Mouse (Mus musculus): Measurements from ENCODE around the gene Apbb2. TPM values are rescaled to one million over a fixed set of nuclear protein-coding genes. Genes with fewer than 3 reads are reported as not detected.

Apbb2 gene
- polyA plus RNA-seq, 1 experiment, result 0.34 TPM

GRCm38 (mm10) chr5:66529631-66530030 is 89.0 kb downstream of the Apbb2 start:
- Histone ChIP-seq H3K27me3 (replicated peaks) (peaks cover 48% of the 10 kb centered on the region), H3K4me3 (replicated peaks) (no peak overlapping the region), H3K36me3 (replicated peaks; ENCODE audit: low read length) (no peaks in the 10 kb centered on the region), H3K4me1 (no peaks in the 10 kb centered on the region), H3K9me3 (no peaks in the 10 kb centered on the region)
- TF ChIP-seq FLI1 (IDR thresholded peaks at IDR 0.05; ENCODE audit: low read length) (no peak), GATA1 (IDR thresholded peaks at IDR 0.05; ENCODE audit: borderline replicate concordance, low read length) (no peak)

- H3K9me3 ChIP-seq, result no peaks in the 10 kb centered on the region
- H3K36me3 ChIP-seq (replicated peaks; ENCODE audit: low read length), result no peaks in the 10 kb centered on the region
- no peak for TF ChIP-seq GATA1 (IDR thresholded peaks at IDR 0.05; ENCODE audit: borderline replicate concordance, low read length)
- TF ChIP-seq FLI1 (IDR thresholded peaks at IDR 0.05; ENCODE audit: low read length), result no peak
- peaks cover 51% of the 10 kb centered on the region for H3K27me3 ChIP-seq (replicated peaks)
- H3K4me3 ChIP-seq (replicated peaks), result no peak overlapping the region
- no peaks in the 10 kb centered on the region for H3K4me1 ChIP-seq
These were observed 90.0 kb downstream of the Apbb2 start for GRCm38 (mm10) chr5:66528567-66528966.

GRCm38 (mm10) chr5:66527090-66527489 is 91.5 kb downstream of the Apbb2 start:
- peaks cover 53% of the 10 kb centered on the region for H3K27me3 ChIP-seq (replicated peaks)
- no peaks in the 10 kb centered on the region for H3K36me3 ChIP-seq (replicated peaks; ENCODE audit: low read length)
- no peaks in the 10 kb centered on the region for H3K4me1 ChIP-seq
- TF ChIP-seq GATA1 (IDR thresholded peaks at IDR 0.05; ENCODE audit: borderline replicate concordance, low read length), result no peak
- no peak for TF ChIP-seq FLI1 (IDR thresholded peaks at IDR 0.05; ENCODE audit: low read length)
- H3K4me3 ChIP-seq (replicated peaks), result no peak overlapping the region
- no peaks in the 10 kb centered on the region for H3K9me3 ChIP-seq

- H3K4me1 ChIP-seq, result no peaks in the 10 kb centered on the region
- peaks cover 55% of the 10 kb centered on the region for H3K27me3 ChIP-seq (replicated peaks)
- H3K4me3 ChIP-seq (replicated peaks), result no peak overlapping the region
- TF ChIP-seq GATA1 (IDR thresholded peaks at IDR 0.05; ENCODE audit: borderline replicate concordance, low read length) (no peak), FLI1 (IDR thresholded peaks at IDR 0.05; ENCODE audit: low read length) (no peak)
- no peaks in the 10 kb centered on the region for H3K36me3 ChIP-seq (replicated peaks; ENCODE audit: low read length)
- H3K9me3 ChIP-seq, result no peaks in the 10 kb centered on the region
These were observed 93.6 kb downstream of the Apbb2 start for GRCm38 (mm10) chr5:66525002-66525401.

GRCm38 (mm10) chr5:66523681-66524503 is 94.7 kb downstream of the Apbb2 start:
- Histone ChIP-seq H3K9me3 (no peaks in the 10 kb centered on the region), H3K27me3 (replicated peaks) (peaks cover 55% of the 10 kb centered on the region), H3K4me1 (no peaks in the 10 kb centered on the region), H3K4me3 (replicated peaks) (no peak overlapping the region), H3K36me3 (replicated peaks; ENCODE audit: low read length) (no peaks in the 10 kb centered on the region)
- no peak for TF ChIP-seq FLI1 (IDR thresholded peaks at IDR 0.05; ENCODE audit: low read length)
- TF ChIP-seq GATA1 (IDR thresholded peaks at IDR 0.05; ENCODE audit: borderline replicate concordance, low read length), result no peak

- H3K4me1 ChIP-seq, result no peaks in the 10 kb centered on the region
- H3K27me3 ChIP-seq (replicated peaks), result peaks cover 54% of the 10 kb centered on the region
- TF ChIP-seq FLI1 (IDR thresholded peaks at IDR 0.05; ENCODE audit: low read length) (no peak), GATA1 (IDR thresholded peaks at IDR 0.05; ENCODE audit: borderline replicate concordance, low read length) (no peak)
- no peaks in the 10 kb centered on the region for H3K36me3 ChIP-seq (replicated peaks; ENCODE audit: low read length)
- no peaks in the 10 kb centered on the region for H3K9me3 ChIP-seq
- no peak overlapping the region for H3K4me3 ChIP-seq (replicated peaks)
These were observed 97.3 kb downstream of the Apbb2 start for GRCm38 (mm10) chr5:66521250-66521649.

- TF ChIP-seq FLI1 (IDR thresholded peaks at IDR 0.05; ENCODE audit: low read length) (no peak), GATA1 (IDR thresholded peaks at IDR 0.05; ENCODE audit: borderline replicate concordance, low read length) (no peak)
- Histone ChIP-seq H3K4me3 (replicated peaks) (no peak overlapping the region), H3K36me3 (replicated peaks; ENCODE audit: low read length) (no peaks in the 10 kb centered on the region)
These were observed 99.1 kb downstream of the Apbb2 start for GRCm38 (mm10) chr5:66519511-66519910.

GRCm38 (mm10) chr5:66518411-66519006 is 100.1 kb downstream of the Apbb2 start:
- H3K9me3 ChIP-seq, result no peaks in the 10 kb centered on the region
- no peaks in the 10 kb centered on the region for H3K4me1 ChIP-seq
- TF ChIP-seq FLI1 (IDR thresholded peaks at IDR 0.05; ENCODE audit: low read length), result no peak
- no peak for TF ChIP-seq GATA1 (IDR thresholded peaks at IDR 0.05; ENCODE audit: borderline replicate concordance, low read length)
- H3K27me3 ChIP-seq (replicated peaks), result peaks cover 36% of the 10 kb centered on the region
- no peak overlapping the region for H3K4me3 ChIP-seq (replicated peaks)
- no peaks in the 10 kb centered on the region for H3K36me3 ChIP-seq (replicated peaks; ENCODE audit: low read length)

More at GRCm38 (mm10) chr5:66519511-66519910, 99.1 kb downstream of the Apbb2 start:
- Histone ChIP-seq H3K27me3 (replicated peaks) (peaks cover 41% of the 10 kb centered on the region), H3K9me3 (no peaks in the 10 kb centered on the region), H3K4me1 (no peaks in the 10 kb centered on the region)

GRCm38 (mm10) chr5:66517503-66517902 is 101.1 kb downstream of the Apbb2 start:
- no peaks in the 10 kb centered on the region for H3K9me3 ChIP-seq
- TF ChIP-seq FLI1 (IDR thresholded peaks at IDR 0.05; ENCODE audit: low read length) (no peak), GATA1 (IDR thresholded peaks at IDR 0.05; ENCODE audit: borderline replicate concordance, low read length) (no peak)
- no peaks in the 10 kb centered on the region for H3K36me3 ChIP-seq (replicated peaks; ENCODE audit: low read length)

GRCm38 (mm10) chr5:66516311-66516710 is 102.3 kb downstream of the Apbb2 start:
- TF ChIP-seq GATA1 (IDR thresholded peaks at IDR 0.05; ENCODE audit: borderline replicate concordance, low read length) (no peak), FLI1 (IDR thresholded peaks at IDR 0.05; ENCODE audit: low read length) (no peak)
- Histone ChIP-seq H3K27me3 (replicated peaks) (peaks cover 23% of the 10 kb centered on the region), H3K4me1 (no peaks in the 10 kb centered on the region), H3K4me3 (replicated peaks) (no peak overlapping the region), H3K9me3 (no peaks in the 10 kb centered on the region), H3K36me3 (replicated peaks; ENCODE audit: low read length) (no peaks in the 10 kb centered on the region)

More at GRCm38 (mm10) chr5:66517503-66517902, 101.1 kb downstream of the Apbb2 start:
- peaks cover 31% of the 10 kb centered on the region for H3K27me3 ChIP-seq (replicated peaks)
- H3K4me1 ChIP-seq, result no peaks in the 10 kb centered on the region
- H3K4me3 ChIP-seq (replicated peaks), result no peak overlapping the region
